Comparison of ENCODE assay signal across 8 mouse cellular contexts in the genomic region with DNA sequence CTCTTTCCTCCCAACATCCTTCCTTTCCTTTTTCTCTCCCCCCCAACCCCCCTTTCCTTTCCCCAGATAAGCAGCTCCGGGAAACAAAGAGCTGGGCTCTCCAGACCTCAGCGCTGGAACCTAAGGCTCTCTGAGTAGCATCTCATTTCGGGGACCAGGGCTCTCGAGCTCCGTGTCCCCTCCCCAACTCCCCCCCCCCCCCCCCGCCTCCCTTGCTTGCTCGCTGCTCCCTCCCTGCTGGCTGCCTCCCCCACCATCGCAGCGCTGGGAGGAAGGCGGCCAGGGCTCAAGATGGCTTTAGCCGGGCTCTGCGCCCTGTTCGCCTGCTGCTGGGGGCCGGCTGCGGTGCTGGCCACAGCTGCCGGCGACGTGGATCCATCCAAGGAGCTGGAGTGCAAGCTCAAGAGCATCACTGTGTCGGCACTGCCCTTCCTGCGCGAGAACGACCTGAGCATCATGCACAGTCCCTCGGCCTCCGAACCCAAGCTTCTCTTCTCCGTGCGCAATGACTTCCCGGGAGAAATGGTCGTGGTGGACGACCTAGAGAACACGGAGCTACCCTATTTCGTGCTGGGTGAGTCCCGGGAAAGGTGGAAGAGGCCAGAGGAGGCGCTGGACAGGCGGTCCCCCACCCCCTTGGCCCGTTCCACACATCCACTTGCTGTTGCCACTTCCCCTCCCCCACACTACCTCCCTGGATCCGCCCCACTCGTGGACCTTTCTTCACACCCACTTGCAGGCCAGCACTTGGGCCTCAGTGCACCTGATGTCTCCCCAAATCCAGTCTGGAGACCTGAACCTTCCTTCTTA. TPM values are rescaled to one million over a fixed set of nuclear protein-coding genes. Genes with fewer than 3 reads are reported as not detected.
DNase-seq lines count a peak whose midpoint lies in the region; ATAC-seq and TF ChIP-seq lines count a peak whose summit lies in the region.

No protein-coding gene starts in this region.

- no peaks in the 10 kb centered on the region for H3K36me3 ChIP-seq in heart, adult 2 months (ENCODE audit: control insufficient read depth, insufficient read depth, low read length)
- no peaks in the 10 kb centered on the region for H3K36me3 ChIP-seq in embryonic facial prominence, embryonic 11.5 days (replicated peaks; ENCODE audit: control insufficient read depth, insufficient read depth, low read depth, low read length)
- no peaks in the 10 kb centered on the region for H3K36me3 ChIP-seq in intestine, postnatal 0 days (ENCODE audit: control insufficient read depth, insufficient read depth)
- no peaks in the 10 kb centered on the region for H3K36me3 ChIP-seq in neural tube, embryonic 12.5 days

- DNase-seq in heart, adult 2 months = no peak
- DNase-seq in heart, adult 8-10 months (ENCODE audit: low spot score) = no peak
- peak; percentile 16 for DNase-seq in ES-CJ7 (ENCODE audit: low read depth, low spot score)
- peak; percentile 57 for DNase-seq in embryonic facial prominence, embryonic 11.5 days (ENCODE audit: low spot score)
- no peak for DNase-seq in spleen, postnatal 4 days (ENCODE audit: low spot score in 2 of 2)
- no peak for DNase-seq in gastrocnemius, postnatal 25 days

- peak; percentile 88 for ATAC-seq in embryonic facial prominence, embryonic 11.5 days (replicated peaks; ENCODE audit: insufficient number of reproducible peaks, low FRiP score, low TSS enrichment, low read depth)
- no peak for ATAC-seq in intestine, postnatal 0 days
- ATAC-seq in neural tube, embryonic 12.5 days (ENCODE audit: low FRiP score, low read depth) = peak; percentile 82

- peak overlapping the region; percentile 76 for H3K4me2 ChIP-seq in embryonic facial prominence, embryonic 11.5 days (ENCODE audit: low read depth, low read length)
- H3K4me2 ChIP-seq in intestine, postnatal 0 days (replicated peaks; ENCODE audit: low read depth) = peak overlapping the region; percentile 40; the same call in 1 of the 2 replicates
- H3K4me2 ChIP-seq in neural tube, embryonic 12.5 days (replicated peaks) = peak overlapping the region; percentile 73

- no peak overlapping the region for H3K4me3 ChIP-seq in heart, adult 2 months
- peak overlapping the region; percentile 56 for H3K4me3 ChIP-seq in embryonic facial prominence, embryonic 11.5 days (ENCODE audit: low read depth, low read length)
- peak overlapping the region; percentile 7; the same call in 1 of the 2 replicates for H3K4me3 ChIP-seq in intestine, postnatal 0 days (ENCODE audit: low read depth, low read length)
- H3K4me3 ChIP-seq in neural tube, embryonic 12.5 days = peak overlapping the region; percentile 56

- peaks cover 1% of the 10 kb centered on the region for H3K27me3 ChIP-seq in heart, adult 2 months (ENCODE audit: control insufficient read depth, insufficient read depth, low read length)
- H3K27me3 ChIP-seq in embryonic facial prominence, embryonic 11.5 days (ENCODE audit: control insufficient read depth, insufficient read depth, low read length) = no peaks in the 10 kb centered on the region; the same call in 1 of the 2 replicates
- 0 out of 2 replicates have a peak, but pooled peaks cover 9% of the 10 kb centered on the region for H3K27me3 ChIP-seq in intestine, postnatal 0 days (replicated peaks; ENCODE audit: control insufficient read depth, insufficient read depth, low read length)
- no peaks in the 10 kb centered on the region for H3K27me3 ChIP-seq in neural tube, embryonic 12.5 days (replicated peaks)

- no peak for TF ChIP-seq EP300 in heart, adult 2 months (IDR thresholded peaks at IDR 0.05; ENCODE audit: insufficient read depth, low read depth, low read length)

- WGBS in heart, adult 2 months = 2% methylated on average over 36 of the region's 37 CpGs
- WGBS in embryonic facial prominence, embryonic 11.5 days = under 1% methylated on average over 36 of the region's 37 CpGs
- under 1% methylated on average over 33 of the region's 37 CpGs for WGBS in intestine, postnatal 0 days
- under 1% methylated on average over 36 of the region's 37 CpGs for WGBS in neural tube, embryonic 12.5 days

- intact Hi-C loops in heart, adult 2 months (cut with DNase I) = no loop called here

- H3K27ac ChIP-seq in heart, adult 2 months = no peak overlapping the region
- no peak overlapping the region; the same call in 1 of the 2 replicates for H3K27ac ChIP-seq in embryonic facial prominence, embryonic 11.5 days (replicated peaks; ENCODE audit: low read depth, low read length)
- no peak overlapping the region for H3K27ac ChIP-seq in intestine, postnatal 0 days (ENCODE audit: low read depth, low read length)
- H3K27ac ChIP-seq in neural tube, embryonic 12.5 days = peak overlapping the region; percentile 34

- H3K79me2 ChIP-seq in heart, adult 2 months (replicated peaks; ENCODE audit: control insufficient read depth, insufficient read depth, low read length) = no peaks in the 10 kb centered on the region

- peak overlapping the region; percentile 35; the same call in 1 of the 2 replicates for H3K9ac ChIP-seq in heart, adult 2 months (ENCODE audit: low read depth, low read length)
- H3K9ac ChIP-seq in embryonic facial prominence, embryonic 11.5 days (replicated peaks; ENCODE audit: low read length) = peak overlapping the region; percentile 81
- H3K9ac ChIP-seq in intestine, postnatal 0 days (ENCODE audit: low read depth, low read length) = no peak overlapping the region
- H3K9ac ChIP-seq in neural tube, embryonic 12.5 days = peak overlapping the region; percentile 88

- no peak for TF ChIP-seq POLR2A in heart, adult 2 months (IDR thresholded peaks at IDR 0.05; ENCODE audit: insufficient read depth, low read depth, low read length)

- TF ChIP-seq CTCF in heart, adult 2 months (IDR thresholded peaks at IDR 0.05) = no peak
- no peak for TF ChIP-seq CTCF in intestine, postnatal 0 days (IDR thresholded peaks at IDR 0.05; ENCODE audit: low read depth)

- no peaks in the 10 kb centered on the region for H3K9me3 ChIP-seq in embryonic facial prominence, embryonic 11.5 days (replicated peaks; ENCODE audit: control insufficient read depth, low read length)
- H3K9me3 ChIP-seq in intestine, postnatal 0 days (ENCODE audit: control insufficient read depth) = no peaks in the 10 kb centered on the region
- no peaks in the 10 kb centered on the region for H3K9me3 ChIP-seq in neural tube, embryonic 12.5 days

- H3K4me1 ChIP-seq in heart, adult 2 months (ENCODE audit: control insufficient read depth, insufficient read depth, low read length) = no peaks in the 10 kb centered on the region
- H3K4me1 ChIP-seq in embryonic facial prominence, embryonic 11.5 days (ENCODE audit: control insufficient read depth, insufficient read depth, low read length) = no peaks in the 10 kb centered on the region
- no peaks in the 10 kb centered on the region for H3K4me1 ChIP-seq in intestine, postnatal 0 days (replicated peaks; ENCODE audit: control insufficient read depth, insufficient read depth, low read length)
- peaks cover 22% of the 10 kb centered on the region for H3K4me1 ChIP-seq in neural tube, embryonic 12.5 days

RNA-seq across cellular contexts. Expression of gene Astn1, which starts 0.4 kb away (rescaled TPM):
- total RNA-seq in heart, adult 2 months (2021) = 1 to 10 TPM in 1 of 2 experiments, under 1 TPM in 1; 0.91 to 1.0 TPM
- polyA plus RNA-seq in heart, adult 2 months (2012; rRNA removed) = 0.64 and 0.76 TPM in 2 replicates
- total RNA-seq in heart, adult 8-10 months (2022) = 1 to 10 TPM in 2 of 4 experiments, under 1 TPM in 2; 0.52 to 1.3 (median 1.0) TPM
- polyA plus RNA-seq in embryonic facial prominence, embryonic 11.5 days (2014; fragmentation: Nextera tagmentation; extraction: Ambion mirVana) = 8.5 and 8.9 TPM in 2 replicates
- 0.48 and 0.55 TPM in 2 replicates for polyA plus RNA-seq in intestine, postnatal 0 days (2015; fragmentation: Nextera tagmentation; extraction: Ambion mirVana)
- polyA plus RNA-seq in neural tube, embryonic 12.5 days (2016; fragmentation: Nextera tagmentation; extraction: Ambion mirVana) = 16.4 and 19.5 TPM in 2 replicates
- total RNA-seq in gastrocnemius, postnatal 25 days (2021) = under 1 TPM in 1 of 2 experiments, not detected in 1; 0.21 TPM

RNA-seq across cellular contexts. Expression of gene Brinp2, which starts 6.4 kb away (rescaled TPM):
- total RNA-seq in heart, adult 2 months (2021) = under 1 TPM; 0.21 to 0.25 TPM
- 0.12 and 0.20 TPM in 2 replicates for polyA plus RNA-seq in heart, adult 2 months (2012; rRNA removed)
- under 1 TPM; 0.11 to 0.22 (median 0.15) TPM for total RNA-seq in heart, adult 8-10 months (2022)
- polyA plus RNA-seq in embryonic facial prominence, embryonic 11.5 days (2014; fragmentation: Nextera tagmentation; extraction: Ambion mirVana) = 0.58 and 1.1 TPM in 2 replicates
- polyA plus RNA-seq in intestine, postnatal 0 days (2015; fragmentation: Nextera tagmentation; extraction: Ambion mirVana) = 0.26 and 0.34 TPM in 2 replicates
- 6.1 and 7.1 TPM in 2 replicates for polyA plus RNA-seq in neural tube, embryonic 12.5 days (2016; fragmentation: Nextera tagmentation; extraction: Ambion mirVana)
- under 1 TPM; 0.11 to 0.28 TPM for total RNA-seq in gastrocnemius, postnatal 25 days (2021)

Comparison
In these comparisons a context has a peak if more than half of its experiments do, and no peak if none do; other contexts are left out.
1. DNase-seq: peak in ES-CJ7 (single experiment) and embryonic facial prominence, embryonic 11.5 days (single experiment); none in heart, adult 2 months (0 of 2), heart, adult 8-10 months (single experiment), spleen, postnatal 4 days (0 of 2) and gastrocnemius, postnatal 25 days (single experiment).
2. Peak in every context shown above with its lines, with median percentiles within 50 percentile points of each other: H3K4me2 ChIP-seq.